Comparison of ENCODE assay signal across 10 mouse cellular contexts in the genomic region with DNA sequence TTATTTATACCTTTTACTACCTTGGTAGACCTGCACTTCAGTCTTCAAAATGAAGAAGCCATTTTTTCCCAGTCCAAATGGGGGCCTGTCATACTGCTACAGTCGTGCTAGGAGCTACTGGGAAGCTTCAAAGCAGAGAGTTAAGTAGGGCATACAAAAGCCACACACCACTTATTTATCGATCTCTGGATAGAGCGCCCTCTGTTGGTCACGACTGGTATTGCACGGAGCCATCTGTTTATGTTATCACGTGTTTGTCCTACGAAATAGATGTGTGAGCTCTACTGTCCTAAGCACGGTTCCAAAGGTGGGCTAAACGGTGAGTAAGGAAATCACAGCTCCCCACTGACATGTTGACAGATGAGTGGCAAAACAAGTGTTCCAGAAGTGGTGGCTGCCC. TPM values are rescaled to one million over a fixed set of nuclear protein-coding genes. Genes with fewer than 3 reads are reported as not detected.
A peak's percentile ranks its signal among the peaks of the same experiment; 100 is the strongest.
DNase-seq lines count a peak whose midpoint lies in the region; ATAC-seq and TF ChIP-seq lines count a peak whose summit lies in the region.
"Had no signal": no experiment of that assay in that cellular context is flagged by ENCODE, and none has a peak within 500 bp of the region (broad histone marks: within the 10 kb centered on the region; RNA-seq: fewer than 3 reads in every experiment).

No protein-coding gene starts in this region.

- no peaks in the 10 kb centered on the region for H3K36me3 ChIP-seq in limb, embryonic 10.5 days
- H3K36me3 ChIP-seq: liver, embryonic 15.5 days had no signal

- intact Hi-C loops in left cerebral cortex, adult 2 months (cut with DNase I), result no loop called here
- intact Hi-C loops in left cerebral cortex, postnatal 36 days (cut with DNase I), result no loop called here

- no peak overlapping the region for H3K27ac ChIP-seq in left cerebral cortex, adult 2 months
- H3K27ac ChIP-seq in limb, embryonic 10.5 days, result no peak overlapping the region
- H3K27ac ChIP-seq: liver, embryonic 15.5 days had no signal

- H3K4me1 ChIP-seq in limb, embryonic 10.5 days, result no peaks in the 10 kb centered on the region; the same call in 1 of the 2 replicates
- H3K4me1 ChIP-seq: liver, embryonic 15.5 days had no signal

- DNase-seq in CD4-positive, CD25-positive, alpha-beta regulatory T cell, adult 2 months (ENCODE audit: low read depth, low spot score), result peak; percentile 31
- no peak for DNase-seq in left cerebral cortex, adult 2 months (ENCODE audit: extremely low spot score in 1 of 2, low spot score in 2 of 2)
- no peak for DNase-seq in left cerebral cortex, postnatal 36 days (ENCODE audit: low spot score in 2 of 2)
- peak; percentile 70 for DNase-seq in brain, adult 2 months (ENCODE audit: low read depth, low spot score)
- peak; percentile 56 for DNase-seq in limb, embryonic 10.5 days (ENCODE audit: low spot score)
- DNase-seq in spleen, adult 12 weeks (ENCODE audit: low spot score), result no peak
- DNase-seq in left cerebral cortex, adult 11 months (ENCODE audit: low spot score), result no peak

- ATAC-seq in CD4-positive, CD25-positive, alpha-beta regulatory T cell, adult 4 months, result no peak

- TF ChIP-seq CTCF in left cerebral cortex, adult 2 months (IDR thresholded peaks at IDR 0.05), result peak; percentile 59

- H3K27me3 ChIP-seq in limb, embryonic 10.5 days (ENCODE audit: low read depth, poor library complexity, severe bottlenecking), result no peaks in the 10 kb centered on the region
- H3K27me3 ChIP-seq: liver, embryonic 15.5 days had no signal

- no peaks in the 10 kb centered on the region for H3K9me3 ChIP-seq in limb, embryonic 10.5 days (replicated peaks)
- H3K9me3 ChIP-seq: liver, embryonic 15.5 days had no signal

- H3K4me3 ChIP-seq in left cerebral cortex, adult 2 months, result no peak overlapping the region
- no peak overlapping the region for H3K4me3 ChIP-seq in limb, embryonic 10.5 days
- H3K4me3 ChIP-seq: liver, embryonic 15.5 days had no signal

- WGBS in limb, embryonic 10.5 days, result 9% methylated on average over 9 of the region's 9 CpGs

RNA-seq across cellular contexts. Expression of a gene that starts 36.2 kb away (rescaled TPM):
- polyA plus RNA-seq in CD4-positive, CD25-positive, alpha-beta regulatory T cell, adult 4 months (2017; shearing (Covaris generic)), result not detected
- not detected for total RNA-seq in left cerebral cortex, adult 2 months (2021)
- not detected for total RNA-seq in left cerebral cortex, postnatal 36 days (2021)
- not detected in 2 replicates for polyA plus RNA-seq in limb, embryonic 10.5 days (2016; fragmentation: Nextera tagmentation; extraction: Ambion mirVana)
- polyA plus RNA-seq: heart, embryonic 16.5 days; liver, embryonic 15.5 days had no signal

RNA-seq across cellular contexts. Expression of a gene that starts 57.0 kb away (rescaled TPM):
- not detected for polyA plus RNA-seq in CD4-positive, CD25-positive, alpha-beta regulatory T cell, adult 4 months (2017; shearing (Covaris generic))
- not detected for total RNA-seq in left cerebral cortex, adult 2 months (2021)
- total RNA-seq in left cerebral cortex, postnatal 36 days (2021), result not detected
- polyA plus RNA-seq in limb, embryonic 10.5 days (2016; fragmentation: Nextera tagmentation; extraction: Ambion mirVana), result not detected in 2 replicates
- polyA plus RNA-seq: heart, embryonic 16.5 days; liver, embryonic 15.5 days had no signal

Comparison
In these comparisons a context has a peak if more than half of its experiments do, and no peak if none do; other contexts are left out.
1. DNase-seq: peak in CD4-positive, CD25-positive, alpha-beta regulatory T cell, adult 2 months (single experiment), brain, adult 2 months (single experiment) and limb, embryonic 10.5 days (single experiment); none in left cerebral cortex, adult 2 months (0 of 2), left cerebral cortex, postnatal 36 days (0 of 2), spleen, adult 12 weeks (single experiment) and left cerebral cortex, adult 11 months (single experiment).